In genomic region chr14:93543970-93544627, GRCm38 (mm10) we compare ENCODE assay signal across 14 mouse cellular contexts.
A peak's percentile ranks its signal among the peaks of the same experiment; 100 is the strongest.
DNase-seq lines count a peak whose midpoint lies in the region; TF ChIP-seq lines count a peak whose summit lies in the region.
"Had no signal": no experiment of that assay in that cellular context is flagged by ENCODE, and none has a peak within 500 bp of the region (broad histone marks: within the 10 kb centered on the region; RNA-seq: fewer than 3 reads in every experiment).

No protein-coding gene starts in this region.

- H3K27ac ChIP-seq in layer of hippocampus, adult 2 months: peak overlapping the region; percentile 85
- H3K27ac ChIP-seq: neural tube, embryonic 15.5 days had no signal

- TF ChIP-seq CTCF in layer of hippocampus, adult 2 months (conservative IDR thresholded peaks at IDR 0.05): no peak

- H3K4me3 ChIP-seq in layer of hippocampus, adult 2 months: peak overlapping the region; percentile 19
- H3K4me3 ChIP-seq: megakaryocyte, embryonic 14.5 days; neural tube, embryonic 15.5 days had no signal

- intact Hi-C loops in gastrocnemius, postnatal 14 days (cut with DNase I; ENCODE audit: low total_unique reads): no loop called here

- peak; percentile 3 for DNase-seq in gastrocnemius, postnatal 14 days
- no peak for DNase-seq in gastrocnemius, postnatal 10 days
- peak; percentile 29 to 33 for DNase-seq in layer of hippocampus, adult 2 months (ENCODE audit: low spot score in 2 of 2)
- no peak for DNase-seq in layer of hippocampus, adult 9-10 months (ENCODE audit: low spot score)
- peak; percentile 15 for DNase-seq in cerebellum, adult 11 months
- DNase-seq in cerebellum, adult 9-11 months: peak; percentile 64
- DNase-seq in testis, postnatal 14 days (ENCODE audit: low spot score): no peak
- DNase-seq in embryo, embryonic 11 days: no peak
- DNase-seq: kidney, adult 11 months; kidney, postnatal 4 days; spleen, adult 18-20 months; thymus, postnatal 36 days had no signal

Comparison
In these comparisons a context has a peak if more than half of its experiments do, and no peak if none do; other contexts are left out.
1. DNase-seq: peak in gastrocnemius, postnatal 14 days (single experiment), layer of hippocampus, adult 2 months (2 of 2), cerebellum, adult 11 months (single experiment) and cerebellum, adult 9-11 months (single experiment); none in gastrocnemius, postnatal 10 days (single experiment), layer of hippocampus, adult 9-10 months (single experiment), testis, postnatal 14 days (single experiment) and embryo, embryonic 11 days (single experiment).